Mouse (Mus musculus) forebrain, embryonic 16.5 days (tissue): ENCODE results near the gene Sept7. TPM values are rescaled to one million over a fixed set of nuclear protein-coding genes. Genes with fewer than 3 reads are reported as not detected.

Source experiments
- ATAC-seq: fragments of 200-750 bp; cut with Nextera tagmentation; 2 replicates; pipeline ENCODE4 v1.8.0; 2017; ENCODE audit warnings: mild to moderate bottlenecking, moderate library complexity
- H3K27ac ChIP-seq: fragments of 300-500 bp; sonication (generic); 2 replicates; pipeline ENCODE4 v1.5.1; 2014; ENCODE audit warnings: low read length, control low read depth
- H3K27me3 ChIP-seq: fragments of 300-500 bp; sonication (generic); replicated peaks from 2 replicates; pipeline ENCODE4 v1.6.1; 2014; ENCODE audit warnings: low read length; ENCODE audit not compliant: control insufficient read depth, insufficient read depth
- H3K36me3 ChIP-seq: fragments of 300-500 bp; sonication (generic); 2 replicates; pipeline ENCODE4 v1.6.1; 2014; ENCODE audit not compliant: control insufficient read depth, insufficient read depth
- H3K4me1 ChIP-seq: fragments of 300-500 bp; sonication (generic); replicated peaks from 2 replicates; pipeline ENCODE4 v1.6.1; 2014; ENCODE audit warnings: low read length; ENCODE audit not compliant: control insufficient read depth, insufficient read depth
- H3K4me2 ChIP-seq: fragments of 300-500 bp; sonication (generic); 2 replicates; pipeline ENCODE4 v1.6.1; 2014; ENCODE audit warnings: mild to moderate bottlenecking, low read length, control low read depth
- H3K4me3 ChIP-seq: fragments of 300-500 bp; sonication (generic); replicated peaks from 2 replicates; pipeline ENCODE4 v1.5.1; 2014; ENCODE audit warnings: mild to moderate bottlenecking, low read length, control low read depth
- H3K9ac ChIP-seq: fragments of 300-500 bp; sonication (generic); replicated peaks from 2 replicates; pipeline ENCODE4 v1.6.1; 2014; ENCODE audit warnings: low read depth, low read length, control low read depth
- H3K9me3 ChIP-seq: fragments of 300-500 bp; sonication (generic); 2 replicates; pipeline ENCODE4 v1.6.1; 2016; ENCODE audit warnings: low read length; ENCODE audit not compliant: control insufficient read depth
- WGBS: fragments of 180-500 bp; shearing (Covaris S2); extraction: QIAGEN DNeasy Blood & Tissue Kit; methylation state at CpG from one replicate; pipeline ENCODE4 v1.1.7; 2014; 5-methylcytosine and 5-hydroxymethylcytosine counted together
- polyA plus RNA-seq: library from polyadenylated mRNA; unstranded; fragments of >200 nt; fragmentation: Nextera tagmentation; extraction: Ambion mirVana; gene quantifications from 2 replicates; pipeline ENCODE4 v1.2.1, GENCODE M21; 2015

Sept7 gene
- polyA plus RNA-seq, 1 experiment from 2014 or later: 265 TPM

DNA sequence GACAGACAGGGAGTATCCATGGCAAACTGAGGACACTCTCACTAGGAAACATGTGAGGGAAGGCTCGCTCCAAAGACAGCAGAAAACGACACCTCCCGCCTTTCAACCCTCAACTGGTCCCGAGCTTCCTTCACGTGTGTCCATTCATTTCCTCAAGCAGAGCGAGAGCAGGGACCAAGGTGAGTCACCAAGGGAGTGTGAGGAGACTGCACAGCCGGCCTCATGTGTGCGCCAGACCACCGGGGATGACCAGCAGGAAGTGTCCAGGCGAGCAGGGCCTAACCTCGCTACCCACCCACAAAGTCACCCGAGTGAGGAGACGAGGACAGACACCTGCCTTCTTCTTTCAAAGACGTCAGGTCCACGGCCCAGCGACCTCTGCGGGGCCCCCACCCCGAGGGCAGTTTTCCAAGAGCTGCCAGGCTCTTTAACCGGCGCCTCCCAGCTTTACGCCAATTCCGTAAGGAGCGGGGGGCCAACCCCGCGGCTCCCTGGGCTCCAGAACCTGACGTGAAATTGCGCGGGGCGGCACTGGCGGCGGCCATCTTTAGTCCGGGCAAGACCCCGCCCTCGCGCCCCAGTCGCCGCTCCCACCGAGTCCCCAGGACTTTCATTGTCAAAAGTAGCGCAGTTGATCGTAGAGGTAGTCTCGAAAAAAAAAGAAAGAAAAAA, 492 bp upstream of the Sept7 start:
- H3K27me3 ChIP-seq: no peaks in the 10 kb centered on the region
- H3K4me1 ChIP-seq: peaks cover 16% of the 10 kb centered on the region
- H3K4me2 ChIP-seq: peak overlapping the region; percentile 86
- H3K9ac ChIP-seq: peak overlapping the region; percentile 98
- no peaks in the 10 kb centered on the region for H3K9me3 ChIP-seq
- H3K4me3 ChIP-seq: peak overlapping the region; percentile 93
- no peaks in the 10 kb centered on the region for H3K36me3 ChIP-seq
- peak overlapping the region; percentile 98 for H3K27ac ChIP-seq
- ATAC-seq: peak; percentile 85
- WGBS: 0% methylated on average over 41 of the region's 41 CpGs

DNA sequence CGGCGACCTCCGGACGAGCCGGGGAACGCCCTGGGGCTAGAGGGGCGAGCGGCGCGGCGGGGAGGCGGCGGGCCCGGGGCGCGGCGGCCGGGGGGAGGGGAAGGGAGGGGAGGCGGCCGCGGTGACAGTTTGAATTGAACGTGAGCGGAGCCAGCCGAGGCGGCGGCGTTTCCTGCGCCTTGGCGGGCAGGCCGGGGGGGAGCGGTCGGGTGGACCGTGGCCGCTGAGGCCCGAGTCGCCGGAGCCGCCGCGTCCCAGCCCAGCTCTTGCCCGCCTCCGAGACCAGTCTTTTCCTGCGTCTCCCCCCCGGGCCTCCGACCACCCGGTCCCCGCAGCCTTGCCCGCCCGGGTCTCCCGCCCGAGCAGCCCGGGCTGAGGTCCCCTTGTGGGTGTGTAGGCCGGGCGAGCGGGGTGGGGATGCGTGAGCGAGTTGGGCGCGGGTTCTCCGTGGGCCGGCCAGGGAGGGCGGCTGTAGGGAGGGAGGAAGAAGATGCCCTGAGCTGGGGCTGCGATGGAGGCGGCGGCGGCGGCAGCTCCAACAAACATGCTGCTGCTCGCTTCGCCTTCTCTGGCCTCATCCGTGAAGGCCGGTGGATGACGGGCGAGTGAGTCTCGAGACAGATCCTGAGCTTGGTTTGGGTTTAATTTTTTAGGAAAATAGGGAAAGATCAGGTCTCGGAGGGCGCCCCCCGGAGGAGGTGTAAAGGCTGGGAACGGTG, 679 bp downstream of the Sept7 start:
- Histone ChIP-seq H3K9ac (peak overlapping the region; percentile 98), H3K4me2 (peak overlapping the region; percentile 57), H3K4me3 (peak overlapping the region; percentile 93), H3K27ac (peak overlapping the region; percentile 98), H3K27me3 (no peaks in the 10 kb centered on the region), H3K36me3 (no peaks in the 10 kb centered on the region), H3K9me3 (no peaks in the 10 kb centered on the region), H3K4me1 (peaks cover 16% of the 10 kb centered on the region)
- under 1% methylated on average over 48 of the region's 78 CpGs for WGBS
- peak; percentile 45 for ATAC-seq

DNA sequence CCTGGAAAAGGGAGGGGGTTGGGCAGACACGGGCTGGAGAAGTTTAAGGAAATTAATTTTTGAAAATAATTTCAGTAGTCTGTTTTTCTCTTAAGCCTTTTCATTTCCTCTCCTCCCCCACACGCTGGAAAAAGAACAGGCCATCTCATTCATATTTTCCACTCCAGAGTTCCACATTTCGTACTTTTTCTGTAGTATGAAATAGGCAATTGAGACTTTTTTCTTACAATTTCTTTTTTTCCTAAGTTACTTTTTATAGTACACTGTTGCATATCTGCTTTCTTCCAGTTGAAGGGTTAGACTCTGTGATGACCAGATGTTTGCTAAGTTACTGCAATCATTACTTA, 1.2 kb downstream of the Sept7 start:
- Histone ChIP-seq H3K9me3 (no peaks in the 10 kb centered on the region), H3K4me1 (peaks cover 16% of the 10 kb centered on the region), H3K27me3 (no peaks in the 10 kb centered on the region), H3K4me3 (peak overlapping the region; percentile 93), H3K4me2 (peak overlapping the region; percentile 57), H3K36me3 (no peaks in the 10 kb centered on the region), H3K27ac (no peak overlapping the region; the same call in 1 of the 2 replicates), H3K9ac (peak overlapping the region; percentile 98)
- WGBS: 10% methylated on average over 3 of the region's 3 CpGs
- ATAC-seq: no peak

GRCm38 (mm10) chr9:25260411-25260810, 8.2 kb downstream of the Sept7 start:
- no peaks in the 10 kb centered on the region for H3K9me3 ChIP-seq
- no peak for ATAC-seq
- no peak overlapping the region for H3K4me2 ChIP-seq
- H3K9ac ChIP-seq: no peak overlapping the region
- H3K36me3 ChIP-seq: peaks cover 3% of the 10 kb centered on the region; the same call in 1 of the 2 replicates
- no peak overlapping the region for H3K4me3 ChIP-seq
- no peaks in the 10 kb centered on the region for H3K27me3 ChIP-seq
- H3K27ac ChIP-seq: no peak overlapping the region
- no peaks in the 10 kb centered on the region for H3K4me1 ChIP-seq
- WGBS: 85% methylated on average over 3 of the region's 3 CpGs

DNA sequence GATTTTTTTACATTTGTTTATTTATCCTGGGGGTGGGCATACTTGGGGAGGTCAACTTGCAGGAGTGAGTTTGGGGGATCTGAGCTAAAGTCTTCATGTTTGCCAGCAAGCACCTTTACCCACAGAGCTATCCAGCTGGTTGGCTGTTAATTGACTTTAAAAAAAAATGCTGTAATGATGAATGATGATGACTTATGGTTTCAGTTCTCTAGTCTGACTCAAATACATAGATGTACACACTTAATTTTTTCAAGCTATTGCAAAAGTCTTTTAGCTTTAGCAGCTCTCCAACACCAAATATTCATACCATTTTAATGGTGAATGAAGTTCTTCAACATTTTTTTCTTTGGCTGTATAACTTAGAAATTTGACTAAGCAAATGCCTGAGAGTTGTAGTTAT, 8.7 kb downstream of the Sept7 start:
- no peak for ATAC-seq
- Histone ChIP-seq H3K4me1 (no peaks in the 10 kb centered on the region), H3K27ac (no peak overlapping the region), H3K9ac (no peak overlapping the region), H3K4me3 (no peak overlapping the region), H3K36me3 (peaks cover 5% of the 10 kb centered on the region; the same call in 1 of the 2 replicates), H3K27me3 (no peaks in the 10 kb centered on the region), H3K9me3 (no peaks in the 10 kb centered on the region), H3K4me2 (no peak overlapping the region)

- Histone ChIP-seq H3K36me3 (peaks cover 8% of the 10 kb centered on the region; the same call in 1 of the 2 replicates), H3K4me1 (no peaks in the 10 kb centered on the region), H3K27ac (no peak overlapping the region), H3K4me2 (no peak overlapping the region), H3K9ac (no peak overlapping the region), H3K9me3 (no peaks in the 10 kb centered on the region), H3K27me3 (no peaks in the 10 kb centered on the region), H3K4me3 (no peak overlapping the region)
- 94% methylated on average over 1 of the region's 1 CpGs for WGBS
- ATAC-seq: no peak
Measured at GRCm38 (mm10) chr9:25262087-25262486, 9.8 kb downstream of the Sept7 start.

DNA sequence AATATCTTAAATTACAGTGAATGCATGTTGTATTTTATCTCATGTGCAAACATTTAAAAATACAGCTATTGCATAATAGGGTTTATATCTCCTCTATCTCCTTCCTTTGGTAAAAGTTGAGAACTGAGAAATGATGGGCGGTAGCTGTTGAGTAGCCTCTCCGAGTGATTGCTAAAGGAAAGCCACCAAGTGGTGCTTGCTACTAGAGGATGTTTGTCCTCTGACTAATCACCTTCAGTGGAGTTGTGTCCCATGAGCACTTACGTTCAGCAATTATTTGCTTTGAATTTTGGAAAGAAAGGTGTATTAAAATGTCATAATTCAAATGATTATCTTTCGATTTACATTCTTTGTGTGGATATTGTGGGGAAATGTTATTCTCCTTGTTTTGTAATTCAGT, 13.6 kb downstream of the Sept7 start:
- Histone ChIP-seq H3K27me3 (no peaks in the 10 kb centered on the region), H3K4me3 (no peak overlapping the region), H3K4me2 (no peak overlapping the region), H3K4me1 (no peaks in the 10 kb centered on the region), H3K27ac (no peak overlapping the region), H3K36me3 (peaks cover 8% of the 10 kb centered on the region; the same call in 1 of the 2 replicates), H3K9ac (no peak overlapping the region), H3K9me3 (no peaks in the 10 kb centered on the region)
- 96% methylated on average over 4 of the region's 4 CpGs for WGBS
- ATAC-seq: no peak

DNA sequence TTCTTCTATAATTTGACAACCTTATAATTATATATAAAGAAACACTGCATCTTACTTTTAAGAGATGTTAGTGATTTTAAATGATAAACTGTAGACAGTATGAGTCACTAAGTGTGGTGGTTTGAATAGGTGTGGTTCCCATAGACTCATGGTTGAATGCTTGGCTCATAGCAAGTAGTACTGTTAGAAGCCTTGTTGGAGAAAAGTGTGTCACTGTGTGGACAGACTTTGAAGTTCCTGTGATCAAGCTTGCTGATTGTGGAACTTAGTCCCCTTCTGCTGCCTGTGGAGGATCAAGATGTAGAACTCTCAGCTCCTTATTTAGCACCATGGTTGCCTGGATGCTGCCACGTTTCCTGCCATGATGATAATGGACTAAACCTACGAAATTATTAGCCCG, 14.9 kb downstream of the Sept7 start:
- no peaks in the 10 kb centered on the region for H3K9me3 ChIP-seq
- no peak for ATAC-seq
- H3K4me1 ChIP-seq: no peaks in the 10 kb centered on the region
- WGBS: 97% methylated on average over 3 of the region's 3 CpGs
- peaks cover 8% of the 10 kb centered on the region; the same call in 1 of the 2 replicates for H3K36me3 ChIP-seq
- H3K9ac ChIP-seq: no peak overlapping the region
- no peak overlapping the region for H3K4me3 ChIP-seq
- no peak overlapping the region for H3K27ac ChIP-seq
- H3K4me2 ChIP-seq: no peak overlapping the region
- no peaks in the 10 kb centered on the region for H3K27me3 ChIP-seq

- ATAC-seq: no peak
- Histone ChIP-seq H3K27ac (no peak overlapping the region), H3K27me3 (no peaks in the 10 kb centered on the region), H3K4me1 (no peaks in the 10 kb centered on the region), H3K4me2 (no peak overlapping the region), H3K36me3 (peaks cover 8% of the 10 kb centered on the region; the same call in 1 of the 2 replicates), H3K4me3 (no peak overlapping the region), H3K9me3 (no peaks in the 10 kb centered on the region), H3K9ac (no peak overlapping the region)
- WGBS: 93% methylated on average over 2 of the region's 2 CpGs
Measured at GRCm38 (mm10) chr9:25267574-25267973, 15.3 kb downstream of the Sept7 start.
